Mouse (Mus musculus) bone marrow macrophage, adult 2 months (primary cell): ENCODE data around the gene Fbxo27.

Experiments
- CTCF ChIP-seq: IDR thresholded peaks from 2 replicates; pipeline ENCODE4 v1.5.1; 2012; ENCODE audit warnings: low read depth, mild to moderate bottlenecking, low read length, moderate library complexity
- POLR2A ChIP-seq: IDR thresholded peaks from 2 replicates; pipeline ENCODE4 v1.6.1; 2012; ENCODE audit warnings: mild to moderate bottlenecking, low read depth, low read length, borderline replicate concordance

DNA sequence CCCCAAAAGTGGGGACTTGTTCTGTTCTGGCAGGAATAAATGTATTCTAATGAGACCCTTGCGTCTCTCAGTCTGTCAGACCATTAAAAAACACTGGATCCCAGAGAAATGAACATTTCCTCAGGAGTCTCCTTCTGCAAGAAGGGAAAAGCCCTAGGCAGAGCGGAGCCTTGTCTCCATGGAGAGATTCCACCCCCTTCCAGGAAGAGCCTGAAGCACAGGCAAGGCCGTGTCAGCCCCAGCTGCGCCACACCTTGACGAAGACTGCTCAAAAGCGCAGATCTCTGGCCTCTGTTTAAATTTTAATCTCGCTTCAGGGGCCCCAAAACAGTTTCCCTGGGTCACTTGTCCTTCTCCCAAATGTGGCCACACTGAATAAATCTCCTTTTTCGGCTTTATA lies 15.0 kb upstream of the Fbxo27 start:
- TF ChIP-seq CTCF (no peak), POLR2A (no peak)
